Mouse (Mus musculus): ENCODE data around the gene Cd40lg. TPM values are rescaled to one million over a fixed set of nuclear protein-coding genes. Genes with fewer than 3 reads are reported as not detected.

Cd40lg gene
- polyA plus RNA-seq, 1 experiment from 2014 or later: not detected

- H3K9ac ChIP-seq: no peak overlapping the region
- 71% methylated on average over 3 of the region's 3 CpGs for WGBS
- no peaks in the 10 kb centered on the region for H3K36me3 ChIP-seq
- no peaks in the 10 kb centered on the region for H3K4me1 ChIP-seq
- no peaks in the 10 kb centered on the region for H3K27me3 ChIP-seq
- H3K4me3 ChIP-seq: no peak overlapping the region
- ATAC-seq (ENCODE audit: insufficient number of reproducible peaks, insufficient read depth, low FRiP score, low TSS enrichment): no peak
- no peaks in the 10 kb centered on the region for H3K9me3 ChIP-seq
- H3K4me2 ChIP-seq (replicated peaks): no peak overlapping the region
- no peak overlapping the region for H3K27ac ChIP-seq
Observed at GRCm38 (mm10) chrX:57212862-57213261, 919 bp downstream of the Cd40lg start.

GRCm38 (mm10) chrX:57215495-57215894 lies 3.6 kb downstream of the Cd40lg start:
- H3K9me3 ChIP-seq: no peaks in the 10 kb centered on the region
- no peak overlapping the region for H3K4me2 ChIP-seq (replicated peaks)
- no peaks in the 10 kb centered on the region for H3K27me3 ChIP-seq
- ATAC-seq (ENCODE audit: insufficient number of reproducible peaks, insufficient read depth, low FRiP score, low TSS enrichment): no peak
- H3K4me3 ChIP-seq: no peak overlapping the region
- H3K9ac ChIP-seq: no peak overlapping the region
- WGBS: 91% methylated on average over 4 of the region's 4 CpGs
- H3K36me3 ChIP-seq: no peaks in the 10 kb centered on the region
- H3K27ac ChIP-seq: no peak overlapping the region
- H3K4me1 ChIP-seq: no peaks in the 10 kb centered on the region

GRCm38 (mm10) chrX:57216271-57216670 lies 4.3 kb downstream of the Cd40lg start:
- no peak for ATAC-seq (ENCODE audit: insufficient number of reproducible peaks, insufficient read depth, low FRiP score, low TSS enrichment)
- H3K4me3 ChIP-seq: no peak overlapping the region
- no peak overlapping the region for H3K4me2 ChIP-seq (replicated peaks)
- H3K4me1 ChIP-seq: no peaks in the 10 kb centered on the region
- no peaks in the 10 kb centered on the region for H3K36me3 ChIP-seq
- H3K9me3 ChIP-seq: no peaks in the 10 kb centered on the region
- no peak overlapping the region for H3K27ac ChIP-seq
- H3K9ac ChIP-seq: no peak overlapping the region
- 66% methylated on average over 5 of the region's 5 CpGs for WGBS
- H3K27me3 ChIP-seq: no peaks in the 10 kb centered on the region

GRCm38 (mm10) chrX:57219563-57219962 lies 7.6 kb downstream of the Cd40lg start:
- Histone ChIP-seq H3K4me2 (replicated peaks) (no peak overlapping the region), H3K9ac (no peak overlapping the region), H3K4me1 (no peaks in the 10 kb centered on the region), H3K36me3 (no peaks in the 10 kb centered on the region), H3K27me3 (no peaks in the 10 kb centered on the region), H3K4me3 (no peak overlapping the region), H3K9me3 (no peaks in the 10 kb centered on the region), H3K27ac (no peak overlapping the region)
- ATAC-seq (ENCODE audit: insufficient number of reproducible peaks, insufficient read depth, low FRiP score, low TSS enrichment): no peak
- WGBS: 87% methylated on average over 5 of the region's 5 CpGs

- no peak overlapping the region for H3K9ac ChIP-seq
- no peaks in the 10 kb centered on the region for H3K36me3 ChIP-seq
- no peak overlapping the region for H3K27ac ChIP-seq
- H3K27me3 ChIP-seq: no peaks in the 10 kb centered on the region
- no peak for ATAC-seq (ENCODE audit: insufficient number of reproducible peaks, insufficient read depth, low FRiP score, low TSS enrichment)
- no peak overlapping the region for H3K4me2 ChIP-seq (replicated peaks)
- WGBS: 82% methylated on average over 3 of the region's 3 CpGs
- no peaks in the 10 kb centered on the region for H3K9me3 ChIP-seq
- no peaks in the 10 kb centered on the region for H3K4me1 ChIP-seq
- no peak overlapping the region for H3K4me3 ChIP-seq
Observed at GRCm38 (mm10) chrX:57221881-57222280, 9.9 kb downstream of the Cd40lg start.

GRCm38 (mm10) chrX:57223301-57223700 lies 11.4 kb downstream of the Cd40lg start:
- WGBS: 67% methylated on average over 10 of the region's 10 CpGs
- no peak overlapping the region for H3K4me2 ChIP-seq (replicated peaks)
- no peaks in the 10 kb centered on the region for H3K4me1 ChIP-seq
- ATAC-seq (ENCODE audit: insufficient number of reproducible peaks, insufficient read depth, low FRiP score, low TSS enrichment): no peak
- H3K4me3 ChIP-seq: no peak overlapping the region
- H3K36me3 ChIP-seq: no peaks in the 10 kb centered on the region
- H3K27me3 ChIP-seq: no peaks in the 10 kb centered on the region
- no peaks in the 10 kb centered on the region for H3K9me3 ChIP-seq
- no peak overlapping the region for H3K27ac ChIP-seq
- H3K9ac ChIP-seq: no peak overlapping the region

- Histone ChIP-seq H3K36me3 (no peaks in the 10 kb centered on the region), H3K27me3 (no peaks in the 10 kb centered on the region), H3K4me2 (replicated peaks) (no peak overlapping the region), H3K9me3 (no peaks in the 10 kb centered on the region), H3K4me3 (no peak overlapping the region), H3K9ac (no peak overlapping the region), H3K4me1 (no peaks in the 10 kb centered on the region), H3K27ac (no peak overlapping the region)
- ATAC-seq (ENCODE audit: insufficient number of reproducible peaks, insufficient read depth, low FRiP score, low TSS enrichment): no peak
- 84% methylated on average over 2 of the region's 2 CpGs for WGBS
Observed at GRCm38 (mm10) chrX:57228178-57228577, 16.2 kb downstream of the Cd40lg start.

GRCm38 (mm10) chrX:57233596-57233995 lies 21.7 kb downstream of the Cd40lg start:
- Histone ChIP-seq H3K36me3 (no peaks in the 10 kb centered on the region), H3K27me3 (no peaks in the 10 kb centered on the region), H3K9ac (no peak overlapping the region), H3K9me3 (no peaks in the 10 kb centered on the region), H3K4me2 (replicated peaks) (no peak overlapping the region), H3K27ac (no peak overlapping the region), H3K4me1 (no peaks in the 10 kb centered on the region), H3K4me3 (no peak overlapping the region)
- WGBS: 51% methylated on average over 2 of the region's 2 CpGs
- ATAC-seq (ENCODE audit: insufficient number of reproducible peaks, insufficient read depth, low FRiP score, low TSS enrichment): no peak

GRCm38 (mm10) chrX:57235982-57236381 lies 24.0 kb downstream of the Cd40lg start:
- Histone ChIP-seq H3K4me1 (no peaks in the 10 kb centered on the region), H3K9me3 (no peaks in the 10 kb centered on the region), H3K27me3 (no peaks in the 10 kb centered on the region), H3K36me3 (no peaks in the 10 kb centered on the region), H3K9ac (no peak overlapping the region), H3K4me3 (no peak overlapping the region), H3K4me2 (replicated peaks) (no peak overlapping the region), H3K27ac (no peak overlapping the region)
- no peak for ATAC-seq (ENCODE audit: insufficient number of reproducible peaks, insufficient read depth, low FRiP score, low TSS enrichment)
- WGBS: 65% methylated on average over 4 of the region's 4 CpGs

- Histone ChIP-seq H3K9ac (no peak overlapping the region), H3K4me2 (replicated peaks) (no peak overlapping the region), H3K4me1 (no peaks in the 10 kb centered on the region), H3K27ac (no peak overlapping the region), H3K4me3 (no peak overlapping the region), H3K9me3 (no peaks in the 10 kb centered on the region), H3K36me3 (no peaks in the 10 kb centered on the region), H3K27me3 (no peaks in the 10 kb centered on the region)
- no peak for ATAC-seq (ENCODE audit: insufficient number of reproducible peaks, insufficient read depth, low FRiP score, low TSS enrichment)
- 67% methylated on average over 3 of the region's 3 CpGs for WGBS
Observed at GRCm38 (mm10) chrX:57238572-57238971, 26.6 kb downstream of the Cd40lg start.

GRCm38 (mm10) chrX:57253329-57254055 lies 41.5 kb downstream of the Cd40lg start:
- Histone ChIP-seq H3K4me3 (no peak overlapping the region), H3K4me1 (no peaks in the 10 kb centered on the region), H3K36me3 (no peaks in the 10 kb centered on the region), H3K27ac (no peak overlapping the region), H3K4me2 (replicated peaks) (no peak overlapping the region), H3K27me3 (no peaks in the 10 kb centered on the region), H3K9ac (no peak overlapping the region), H3K9me3 (no peaks in the 10 kb centered on the region)
- 68% methylated on average over 7 of the region's 7 CpGs for WGBS
- no peak for ATAC-seq (ENCODE audit: insufficient number of reproducible peaks, insufficient read depth, low FRiP score, low TSS enrichment)

- ATAC-seq (ENCODE audit: insufficient number of reproducible peaks, insufficient read depth, low FRiP score, low TSS enrichment): no peak
- no peak overlapping the region for H3K4me3 ChIP-seq
- H3K9ac ChIP-seq: no peak overlapping the region
- 49% methylated on average over 2 of the region's 2 CpGs for WGBS
- no peaks in the 10 kb centered on the region for H3K36me3 ChIP-seq
- no peaks in the 10 kb centered on the region for H3K4me1 ChIP-seq
- H3K4me2 ChIP-seq (replicated peaks): no peak overlapping the region
- no peaks in the 10 kb centered on the region for H3K9me3 ChIP-seq
- no peak overlapping the region for H3K27ac ChIP-seq
- no peaks in the 10 kb centered on the region for H3K27me3 ChIP-seq
Observed at GRCm38 (mm10) chrX:57260744-57261143, 48.8 kb downstream of the Cd40lg start.

Measured in embryonic facial prominence, embryonic 12.5 days (tissue).